Mouse (Mus musculus) embryonic fibroblast, embryonic 13.5 days (primary cell): ENCODE results near the gene Nf1.

Experiments used
- CTCF ChIP-seq: IDR thresholded peaks from 2 replicates; pipeline ENCODE4 v1.5.1; 2011; ENCODE audit warnings: mild to moderate bottlenecking, control low read depth, low read length, moderate library complexity, borderline replicate concordance; ENCODE audit not compliant: insufficient read depth
- POLR2A ChIP-seq: IDR thresholded peaks from 2 replicates; pipeline ENCODE4 v1.6.1; 2011; ENCODE audit warnings: low read depth, mild to moderate bottlenecking, control low read depth, low read length, moderate library complexity

GRCm38 (mm10) chr11:79522944-79523343 is 183.5 kb downstream of the Nf1 start:
- no peak for TF ChIP-seq POLR2A
- no peak for TF ChIP-seq CTCF
